Mouse (Mus musculus) layer of hippocampus, adult 9-10 months (tissue): ENCODE data around the gene Olfr984.

Experiments
- DNase-seq: peaks from one replicate; pipeline ENCODE4 v3.0.0; 2022; ENCODE audit warnings: low spot score

Olfr984 gene

DNA sequence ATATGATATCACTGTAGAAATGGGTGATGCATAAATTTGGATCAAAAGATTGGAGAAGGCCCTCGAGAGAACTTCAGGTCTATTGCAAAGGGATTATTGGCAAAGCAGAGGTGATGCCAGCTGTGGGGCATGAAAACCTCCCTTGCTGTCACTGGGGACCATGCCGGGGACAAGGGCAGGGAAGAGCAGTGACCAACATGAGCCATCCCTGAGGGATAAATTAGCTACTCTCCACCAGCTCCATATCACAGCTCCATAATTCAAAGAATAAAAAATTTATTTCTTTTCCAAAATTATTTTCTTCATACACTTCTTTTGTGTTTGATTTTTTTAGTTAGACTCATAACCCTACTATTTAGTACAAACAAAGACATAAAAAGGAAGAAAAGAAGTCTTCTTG is at the start of gene Olfr984:
Olfr984 (minus strand) TSS at position 101 of the 400 bp plus-strand sequence.
- no peak for DNase-seq

DNA sequence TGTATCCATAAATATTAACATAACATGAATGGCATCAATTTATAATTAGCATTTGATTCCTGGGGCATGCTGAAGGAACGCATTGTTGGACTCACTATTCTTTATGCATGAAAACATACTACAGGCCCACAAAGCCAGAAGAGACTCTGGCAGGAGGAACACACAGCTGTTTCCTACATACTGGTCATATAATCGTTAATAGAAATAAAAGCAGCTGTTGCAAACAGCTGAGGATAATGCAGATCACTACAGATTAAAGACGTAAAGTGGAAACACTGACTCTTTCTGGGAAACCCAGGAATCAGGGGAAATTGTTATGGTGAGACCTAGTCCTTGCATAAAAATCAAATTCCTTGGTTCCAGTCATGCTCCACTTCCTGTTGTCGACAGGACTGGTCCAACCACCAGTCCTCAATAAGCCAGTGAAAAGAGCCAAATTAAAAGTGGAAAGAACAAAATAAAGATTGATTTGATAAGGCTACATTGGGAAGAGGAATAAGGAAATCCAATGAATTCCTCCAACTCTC is 41.2 kb upstream of the Olfr984 start:
- no peak for DNase-seq

DNA sequence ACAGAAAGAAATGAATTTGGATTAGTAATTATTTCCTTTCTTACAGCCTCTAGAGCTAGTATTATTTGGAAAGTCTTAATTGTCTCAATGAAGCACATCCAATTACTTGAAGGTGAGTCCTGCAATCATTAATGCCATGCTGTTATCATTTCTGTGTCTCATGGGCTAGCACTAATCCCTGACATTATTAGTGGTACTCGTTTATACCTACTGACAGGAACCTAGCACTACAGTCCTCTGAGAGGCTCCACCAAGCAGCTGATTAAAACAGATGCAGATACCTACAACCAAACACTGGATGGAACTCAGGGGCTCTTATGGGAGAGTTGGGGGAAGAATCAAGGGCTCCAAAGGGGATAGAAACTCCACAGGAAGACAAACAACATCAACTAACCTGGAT is 27.5 kb upstream of the Olfr984 start:
- no peak for DNase-seq

DNA sequence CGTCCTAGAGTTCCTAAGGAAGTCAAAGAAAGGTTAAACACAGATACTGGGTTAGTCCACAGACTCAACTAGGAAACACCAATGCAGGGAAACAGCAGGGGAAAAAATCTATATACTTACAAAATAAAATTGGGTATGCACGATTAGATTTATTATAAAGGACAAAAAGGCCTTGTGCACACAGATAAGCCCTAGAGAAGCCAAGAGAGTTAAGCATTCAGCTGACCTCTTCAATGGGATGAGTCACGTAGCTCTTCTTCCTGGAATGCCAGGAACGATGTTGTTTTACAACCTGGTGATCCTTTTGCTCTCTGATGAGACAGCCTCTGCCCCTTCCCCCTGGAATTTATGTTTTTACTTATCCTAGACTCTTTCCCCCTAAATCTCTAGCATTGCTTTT is 25.5 kb upstream of the Olfr984 start:
- DNase-seq: no peak

DNA sequence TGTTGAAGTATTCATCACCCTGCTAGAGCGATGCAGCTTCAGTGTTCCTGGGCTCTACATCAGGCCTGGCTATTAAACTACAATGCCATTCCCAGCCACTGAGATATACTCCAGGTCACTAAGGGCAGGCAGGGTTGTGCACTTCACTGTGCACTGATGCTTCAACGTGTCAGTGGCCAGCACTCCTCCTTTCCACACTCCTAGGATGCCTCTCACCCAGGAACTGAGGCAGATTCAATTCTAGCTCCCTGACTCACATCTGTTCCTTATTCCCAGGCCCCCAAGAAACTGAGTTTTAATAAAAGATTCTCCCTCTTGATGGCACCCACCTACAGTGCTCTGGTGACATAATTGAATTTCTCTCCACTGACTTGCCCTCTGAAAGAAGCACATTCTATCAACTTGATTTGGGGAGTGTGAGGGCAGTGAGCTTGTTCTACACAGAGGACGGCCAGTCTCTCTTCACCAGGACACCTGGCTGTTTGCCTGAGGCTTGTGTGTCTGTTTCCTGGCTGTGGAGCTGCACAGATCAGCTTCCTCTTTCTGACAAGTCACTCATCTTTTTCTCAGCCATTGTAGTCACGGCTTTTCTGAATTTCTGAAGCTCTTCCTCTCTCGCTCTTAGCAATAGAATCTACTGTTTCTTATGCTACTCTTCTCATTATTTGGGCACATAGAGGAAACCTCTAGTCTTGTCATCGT is 23.1 kb upstream of the Olfr984 start:
- no peak for DNase-seq

DNA sequence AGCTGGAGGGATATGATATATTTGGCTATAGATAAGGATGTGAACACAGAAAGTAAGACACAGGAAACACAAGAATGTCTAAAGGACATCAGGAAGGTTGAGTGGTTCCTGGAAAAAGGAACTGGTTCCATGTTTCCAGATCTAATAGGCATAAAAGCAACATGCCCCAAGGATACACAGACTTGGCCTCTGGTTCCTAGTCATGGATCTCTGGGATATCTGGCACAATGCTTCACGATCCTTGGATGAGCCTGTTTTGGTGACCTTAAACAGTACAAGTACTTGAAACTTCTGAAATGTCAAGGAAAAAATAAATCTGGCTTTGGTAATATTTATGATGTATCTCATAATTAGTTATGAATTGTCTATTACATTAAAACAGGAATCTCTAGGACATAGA is 16.6 kb upstream of the Olfr984 start:
- DNase-seq: no peak

DNA sequence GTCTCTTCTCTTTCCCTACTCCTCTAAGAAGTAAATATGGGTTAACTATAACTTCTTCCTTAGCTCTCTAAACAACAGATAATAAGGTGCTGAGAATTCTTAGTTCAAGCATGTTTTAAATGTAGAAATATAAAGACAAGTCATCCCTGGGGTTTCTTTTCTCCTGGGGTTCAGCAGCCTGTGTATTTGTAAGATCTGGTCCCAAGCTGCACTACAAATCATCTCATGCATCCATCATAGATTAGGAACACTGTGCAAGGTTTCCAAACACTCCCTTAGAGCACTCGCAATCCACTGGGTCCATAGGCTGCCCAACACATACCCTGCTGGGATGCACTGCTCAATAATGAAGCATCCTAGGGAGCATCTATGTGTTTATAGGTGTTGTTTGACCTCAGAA is 16.1 kb upstream of the Olfr984 start, which contains the start of gene Olfr985:
Olfr985 (minus strand) TSS at position 101 of the 400 bp plus-strand sequence.
- no peak for DNase-seq

DNA sequence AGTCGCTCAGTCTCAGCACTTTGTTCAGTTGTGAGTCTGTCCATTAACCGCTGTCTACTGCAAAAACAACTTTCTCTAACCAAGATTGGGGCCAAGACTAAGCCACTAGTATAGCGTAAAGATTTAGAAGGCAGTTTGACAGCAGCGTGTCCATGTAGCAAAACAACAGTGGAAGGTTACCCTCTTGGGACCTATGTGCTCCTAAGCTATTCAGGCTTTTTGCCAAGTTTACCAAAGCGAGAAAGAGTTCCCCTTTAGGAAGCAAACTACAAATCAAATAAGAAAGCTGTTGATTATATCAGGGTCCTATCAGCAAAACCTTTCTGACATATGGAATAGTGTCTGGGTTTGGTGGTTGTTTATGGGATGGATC is 3.3 kb upstream of the Olfr984 start:
- DNase-seq: no peak

DNA sequence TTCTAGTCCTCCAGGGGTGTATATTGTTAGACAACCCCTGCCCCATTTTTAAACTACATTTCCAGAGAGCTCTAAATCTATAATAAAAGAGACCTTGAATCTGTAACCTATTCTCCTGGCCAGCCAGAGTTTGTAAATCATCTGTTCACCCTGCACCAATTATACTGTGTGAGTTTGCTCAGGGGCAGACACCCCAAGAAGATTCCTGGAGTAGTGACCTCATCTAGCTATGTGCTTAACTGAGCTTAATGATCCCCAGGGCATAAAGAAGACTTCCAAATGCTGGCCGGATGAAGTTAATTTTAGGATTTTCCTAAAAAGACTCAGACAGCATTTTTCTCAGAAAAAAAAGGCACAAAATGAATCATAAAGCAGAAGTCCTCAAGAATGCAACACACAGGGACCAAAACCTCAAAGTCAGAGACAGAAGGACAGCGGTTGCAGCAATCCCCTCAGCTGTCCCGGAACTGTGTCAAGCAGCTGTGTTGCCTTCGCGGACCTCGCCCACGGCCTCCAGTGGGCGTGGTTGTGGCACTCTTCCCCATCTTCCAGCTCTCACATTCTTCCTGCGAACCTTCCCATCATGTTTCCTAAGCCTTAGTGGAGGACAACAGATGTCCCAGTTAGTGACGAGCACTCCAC is 2.8 kb upstream of the Olfr984 start:
- no peak for DNase-seq

DNA sequence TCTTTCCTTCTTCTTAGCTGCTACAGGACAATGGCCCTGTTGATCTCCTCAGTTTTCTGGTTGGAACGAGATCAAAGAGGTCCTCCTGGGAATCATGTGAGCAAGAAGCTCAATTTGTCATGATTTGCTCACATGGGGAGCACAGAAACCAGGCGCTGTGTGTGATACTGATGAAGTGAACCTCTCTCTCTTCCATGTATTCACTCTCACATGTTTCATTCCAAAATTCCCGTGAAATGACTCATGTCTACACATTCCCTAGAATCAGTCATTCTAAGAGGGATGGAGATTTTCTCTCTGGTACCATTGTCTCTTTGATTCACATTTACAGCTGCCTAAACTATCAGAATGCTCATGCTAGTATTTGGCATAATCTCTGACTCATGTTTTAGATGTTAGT is 19.2 kb downstream of the Olfr984 start:
- DNase-seq: no peak

DNA sequence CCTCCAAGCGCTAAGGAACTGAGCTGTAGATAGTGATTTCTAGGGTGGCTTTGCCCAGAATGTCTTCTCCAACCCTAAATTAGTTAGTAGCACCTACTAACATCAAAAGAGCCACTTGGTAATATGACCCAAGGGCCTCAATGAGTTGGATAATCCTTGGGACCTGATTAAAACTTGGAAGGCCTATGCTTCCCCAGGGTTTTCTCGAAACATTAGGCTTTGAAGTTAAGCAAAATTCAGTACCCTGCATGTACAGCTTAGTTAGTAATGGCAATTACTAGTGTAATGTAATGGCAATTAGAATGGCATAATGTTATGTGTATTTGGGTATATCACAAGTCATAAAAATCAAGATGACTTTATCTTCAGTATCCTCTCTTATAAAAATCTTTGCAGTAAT is 20.5 kb downstream of the Olfr984 start, which contains the start of gene Olfr983:
Olfr983 (minus strand) TSS at position 101 of the 400 bp plus-strand sequence.
- DNase-seq: no peak

DNA sequence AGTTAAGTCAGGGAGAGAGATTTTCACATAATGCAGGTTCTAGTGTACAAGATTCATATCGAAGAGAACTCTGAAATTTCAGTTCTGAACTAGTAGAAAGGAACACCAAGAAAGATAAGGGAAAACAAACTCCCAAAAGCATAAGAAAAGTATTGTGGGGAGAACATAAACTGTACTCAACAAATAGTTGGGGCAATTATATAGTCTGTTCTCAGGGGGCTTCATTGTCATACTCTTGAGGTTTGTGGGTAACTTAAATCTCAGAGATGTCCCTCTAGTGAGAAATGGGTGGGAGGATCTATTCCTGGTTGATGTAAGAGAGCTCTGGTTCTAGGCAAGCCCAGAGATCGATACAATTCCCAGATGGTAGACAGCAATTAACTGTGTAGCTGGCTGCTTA is 40.5 kb downstream of the Olfr984 start, which contains the start of gene Olfr982:
Olfr982 (plus strand) TSS at position 301 of the 400 bp plus-strand sequence.
- no peak for DNase-seq

DNA sequence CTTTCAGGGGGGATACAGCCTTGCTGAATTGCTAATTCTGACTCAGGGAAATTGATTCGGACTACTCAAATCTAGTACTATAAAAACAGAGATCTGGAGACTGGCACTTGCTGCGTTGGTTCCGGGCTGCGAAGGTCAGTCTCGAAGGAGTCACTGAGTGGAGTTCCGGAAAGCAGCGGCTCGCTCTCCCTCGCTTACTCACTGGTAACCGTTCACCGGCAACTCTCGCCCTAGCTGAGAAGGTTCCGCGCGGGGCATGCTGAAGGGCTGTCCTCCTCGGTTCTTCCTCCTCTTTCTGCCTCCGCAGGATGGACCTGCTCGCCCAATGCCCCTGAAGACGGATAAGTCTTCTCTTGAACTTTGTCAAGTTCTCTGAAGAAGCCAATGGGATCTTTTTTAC is 63.9 kb downstream of the Olfr984 start:
- DNase-seq: no peak
